Mouse (Mus musculus) liver, adult 2 months (tissue): ENCODE measurements at regions not wholly inside any gene's neighbourhood (a gene's known extent, or its start where the extent isn't known, plus 50 kb on each side); places are given as distances from the start of the nearest gene placed in this dataset.

Experiments
- CTCF ChIP-seq: fragments of 200-500 bp; IDR thresholded peaks from 2 replicates; pipeline ENCODE4 v1.5.1; 2011; ENCODE audit warnings: low read depth, low read length, control low read depth
- POLR2A ChIP-seq: fragments of 200-500 bp; IDR thresholded peaks from 2 replicates; pipeline ENCODE4 v1.6.1; 2011; ENCODE audit warnings: low read length, control low read depth; ENCODE audit not compliant: insufficient read depth; ENCODE audit errors: extremely low read depth

DNA sequence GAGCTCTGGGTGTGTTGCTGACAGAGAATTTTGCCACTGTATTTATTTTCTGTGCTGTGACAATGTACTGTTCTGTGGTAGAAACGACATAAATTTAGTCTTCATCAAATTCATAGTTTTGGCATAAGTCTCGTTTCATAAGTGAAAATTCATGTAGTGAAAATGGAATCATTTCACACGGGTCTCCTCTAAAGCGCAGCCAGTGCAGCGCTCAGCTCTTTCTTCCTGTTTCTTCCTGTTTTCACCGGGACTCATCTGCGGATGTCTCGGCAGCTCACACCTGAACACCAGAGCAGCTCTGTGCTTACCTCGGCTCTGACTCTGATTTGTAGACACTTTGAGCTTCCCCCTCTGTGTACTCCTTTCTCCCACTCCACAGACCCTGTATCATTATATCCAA lies 85.2 kb upstream of the Prkd1 start:
- TF ChIP-seq POLR2A (no peak), CTCF (no peak)
